ENCODE assay signal across 26 mouse cellular contexts in genomic region chr9:22827176-22827770, GRCm38 (mm10).
A peak's percentile ranks its signal among the peaks of the same experiment; 100 is the strongest.
DNase-seq lines count a peak whose midpoint lies in the region; ATAC-seq lines count a peak whose summit lies in the region.
"Had no signal": no experiment of that assay in that cellular context is flagged by ENCODE, and none has a peak within 500 bp of the region (broad histone marks: within the 10 kb centered on the region; RNA-seq: fewer than 3 reads in every experiment).

No protein-coding gene starts in this region.

- H3K9ac ChIP-seq in neural tube, embryonic 13.5 days, result no peak overlapping the region
- H3K9ac ChIP-seq in neural tube, embryonic 15.5 days (replicated peaks), result no peak overlapping the region
- H3K9ac ChIP-seq: embryonic facial prominence, embryonic 13.5 days; forebrain, embryonic 15.5 days; hindbrain, embryonic 15.5 days; limb, embryonic 13.5 days; liver, embryonic 12.5 days; stomach, embryonic 15.5 days had no signal

- peak; percentile 51 for DNase-seq in gastrocnemius, adult 18-20 months (ENCODE audit: low spot score)
- DNase-seq in gastrocnemius, postnatal 4 days (ENCODE audit: low spot score in 2 of 2), result no peak
- peak; percentile 58 to 70 for DNase-seq in cerebellum, postnatal 14 days
- DNase-seq in adipocyte (ENCODE audit: low spot score), result no peak
- no peak for DNase-seq in MN1 (ENCODE audit: low spot score)
- DNase-seq: adrenal gland, adult 2 months; heart, postnatal 14 days; kidney, adult 11 months; kidney, postnatal 25 days; lung, adult 2 months; lung, postnatal 14 days; midbrain, embryonic 14.5 days; right cerebral cortex, postnatal 25 days had no signal

- WGBS in neural tube, embryonic 13.5 days, result 38% methylated on average over 2 of the region's 2 CpGs
- 31% methylated on average over 2 of the region's 2 CpGs for WGBS in neural tube, embryonic 15.5 days

- no peak overlapping the region for H3K4me2 ChIP-seq in neural tube, embryonic 13.5 days
- H3K4me2 ChIP-seq in neural tube, embryonic 15.5 days, result no peak overlapping the region
- H3K4me2 ChIP-seq: embryonic facial prominence, embryonic 13.5 days; forebrain, embryonic 15.5 days; hindbrain, embryonic 15.5 days; limb, embryonic 13.5 days; liver, embryonic 12.5 days; stomach, embryonic 15.5 days had no signal

- no peaks in the 10 kb centered on the region for H3K9me3 ChIP-seq in neural tube, embryonic 13.5 days
- no peaks in the 10 kb centered on the region for H3K9me3 ChIP-seq in neural tube, embryonic 15.5 days (replicated peaks)
- H3K9me3 ChIP-seq: embryonic facial prominence, embryonic 13.5 days; forebrain, embryonic 10.5 days; forebrain, embryonic 15.5 days; hindbrain, embryonic 10.5 days; hindbrain, embryonic 15.5 days; limb, embryonic 13.5 days; liver, embryonic 12.5 days; stomach, embryonic 15.5 days had no signal

- no peak overlapping the region for H3K4me3 ChIP-seq in neural tube, embryonic 13.5 days
- H3K4me3 ChIP-seq in neural tube, embryonic 15.5 days (replicated peaks), result no peak overlapping the region
- H3K4me3 ChIP-seq: embryonic facial prominence, embryonic 13.5 days; forebrain, embryonic 10.5 days; forebrain, embryonic 15.5 days; hindbrain, embryonic 10.5 days; hindbrain, embryonic 15.5 days; layer of hippocampus, adult 2 months; limb, embryonic 13.5 days; liver, embryonic 12.5 days; stomach, embryonic 15.5 days had no signal

- no peaks in the 10 kb centered on the region for H3K36me3 ChIP-seq in neural tube, embryonic 13.5 days
- no peaks in the 10 kb centered on the region for H3K36me3 ChIP-seq in neural tube, embryonic 15.5 days
- H3K36me3 ChIP-seq: embryonic facial prominence, embryonic 13.5 days; forebrain, embryonic 10.5 days; forebrain, embryonic 15.5 days; hindbrain, embryonic 10.5 days; hindbrain, embryonic 15.5 days; limb, embryonic 13.5 days; liver, embryonic 12.5 days; stomach, embryonic 15.5 days had no signal

- peaks cover 74% of the 10 kb centered on the region for H3K4me1 ChIP-seq in neural tube, embryonic 13.5 days (replicated peaks)
- peaks cover 42% of the 10 kb centered on the region for H3K4me1 ChIP-seq in neural tube, embryonic 15.5 days
- H3K4me1 ChIP-seq: embryonic facial prominence, embryonic 13.5 days; liver, embryonic 12.5 days; stomach, embryonic 15.5 days had no signal

- peak overlapping the region; percentile 35 for H3K27ac ChIP-seq in neural tube, embryonic 13.5 days (replicated peaks)
- H3K27ac ChIP-seq in neural tube, embryonic 15.5 days (replicated peaks), result no peak overlapping the region
- H3K27ac ChIP-seq: embryonic facial prominence, embryonic 13.5 days; forebrain, embryonic 10.5 days; forebrain, embryonic 15.5 days; hindbrain, embryonic 10.5 days; hindbrain, embryonic 15.5 days; layer of hippocampus, adult 2 months; limb, embryonic 13.5 days; liver, embryonic 12.5 days; stomach, embryonic 15.5 days had no signal

- no peak for ATAC-seq in neural tube, embryonic 13.5 days (ENCODE audit: low read depth)
- ATAC-seq in neural tube, embryonic 15.5 days (ENCODE audit: low FRiP score), result no peak
- ATAC-seq: CD4-positive, CD25-positive, alpha-beta regulatory T cell, adult 4 months; inflammation-experienced regulatory T-cells, adult 6 months; liver, embryonic 12.5 days had no signal

- H3K27me3 ChIP-seq in neural tube, embryonic 13.5 days, result no peaks in the 10 kb centered on the region
- no peaks in the 10 kb centered on the region for H3K27me3 ChIP-seq in neural tube, embryonic 15.5 days (replicated peaks)
- H3K27me3 ChIP-seq: hindbrain, embryonic 15.5 days; liver, embryonic 12.5 days; stomach, embryonic 15.5 days had no signal

Comparison
In these comparisons a context has a peak if more than half of its experiments do, and no peak if none do; other contexts are left out.
1. DNase-seq: peak in gastrocnemius, adult 18-20 months (single experiment) and cerebellum, postnatal 14 days (2 of 2); none in gastrocnemius, postnatal 4 days (0 of 2), adipocyte (single experiment) and MN1 (single experiment).